Mouse (Mus musculus) brain, embryonic 14.5 days (tissue): Measurements from ENCODE around the gene Vapb. TPM values are rescaled to one million over a fixed set of nuclear protein-coding genes. Genes with fewer than 3 reads are reported as not detected.

Experiments used
- DNase-seq: peaks from one replicate; pipeline ENCODE4 v3.0.0-alpha.2; 2011; ENCODE audit warnings: low read depth
- CTCF ChIP-seq: fragments of 200-500 bp; IDR thresholded peaks from 2 replicates; pipeline ENCODE4 v1.5.1; 2012; ENCODE audit warnings: inconsistent platforms, mild to moderate bottlenecking, moderate library complexity, borderline replicate concordance; ENCODE audit not compliant: insufficient read depth, insufficient read length; ENCODE audit errors: extremely low read depth
- POLR2A ChIP-seq: fragments of 200-500 bp; IDR thresholded peaks from 2 replicates; pipeline ENCODE4 v1.6.1; 2012; ENCODE audit warnings: mild to moderate bottlenecking, inconsistent platforms, borderline replicate concordance; ENCODE audit not compliant: poor library complexity, insufficient read depth, insufficient read length, severe bottlenecking; ENCODE audit errors: extremely low read depth
- polyA plus RNA-seq: library from polyadenylated mRNA; depleted of rRNA; stranded (reverse); fragments of >200 nt; gene quantifications from 2 replicates; pipeline ENCODE4 v1.2.3, GENCODE M21; 2012

The Vapb gene
- polyA plus RNA-seq, 1 experiment = 42.5 TPM

GRCm38 (mm10) chr2:173742744-173743143 is 5.4 kb downstream of the Vapb start:
- TF ChIP-seq POLR2A (no peak), CTCF (no peak)
- DNase-seq = no peak

- no peak for DNase-seq
- TF ChIP-seq CTCF = no peak
- no peak for TF ChIP-seq POLR2A
These were observed 6.9 kb downstream of the Vapb start for GRCm38 (mm10) chr2:173744070-173744815.

GRCm38 (mm10) chr2:173748961-173749659 is 11.8 kb downstream of the Vapb start:
- TF ChIP-seq CTCF (no peak), POLR2A (no peak)

GRCm38 (mm10) chr2:173755433-173756144 is 18.3 kb downstream of the Vapb start:
- DNase-seq = peak; percentile 58

More at GRCm38 (mm10) chr2:173748961-173749659, 11.8 kb downstream of the Vapb start:
- DNase-seq = no peak

GRCm38 (mm10) chr2:173757624-173758155 is 20.4 kb downstream of the Vapb start:
- TF ChIP-seq POLR2A (no peak), CTCF (no peak)
- no peak for DNase-seq

More at GRCm38 (mm10) chr2:173755433-173756144, 18.3 kb downstream of the Vapb start:
- no peak for TF ChIP-seq POLR2A
- no peak for TF ChIP-seq CTCF

- no peak for DNase-seq
These were observed 23.3 kb downstream of the Vapb start for GRCm38 (mm10) chr2:173760607-173761006.

GRCm38 (mm10) chr2:173764629-173765028 is 27.3 kb downstream of the Vapb start:
- no peak for DNase-seq
- TF ChIP-seq CTCF = no peak
- TF ChIP-seq POLR2A = no peak

More at GRCm38 (mm10) chr2:173760607-173761006, 23.3 kb downstream of the Vapb start:
- TF ChIP-seq POLR2A (no peak), CTCF (no peak)

- no peak for TF ChIP-seq POLR2A
- no peak for TF ChIP-seq CTCF
- DNase-seq = no peak
These were observed 30.8 kb downstream of the Vapb start for GRCm38 (mm10) chr2:173767959-173768595.

- peak; percentile 76 for DNase-seq
- TF ChIP-seq POLR2A (no peak), CTCF (no peak)
These were observed 31.9 kb downstream of the Vapb start for GRCm38 (mm10) chr2:173769183-173769582.

GRCm38 (mm10) chr2:173770620-173771019 is 33.3 kb downstream of the Vapb start:
- no peak for DNase-seq
- TF ChIP-seq CTCF (peak; percentile 21; the same call in 1 of the 2 replicates), POLR2A (no peak)
